Comparison of ENCODE assay signal across 8 mouse cellular contexts in genomic region chr7:122015105-122015504, GRCm38 (mm10). TPM values are rescaled to one million over a fixed set of nuclear protein-coding genes. Genes with fewer than 3 reads are reported as not detected.
DNase-seq lines count a peak whose midpoint lies in the region; ATAC-seq and TF ChIP-seq lines count a peak whose summit lies in the region.

No protein-coding gene starts in this region.

- H3K4me1 ChIP-seq in E14TG2a.4 (replicated peaks; ENCODE audit: low read depth, low read length) = peaks cover 80% of the 10 kb centered on the region
- H3K4me1 ChIP-seq in midbrain, embryonic 11.5 days (ENCODE audit: control insufficient read depth, insufficient read depth, low read length) = peaks cover 21% of the 10 kb centered on the region

- peak; percentile 36; the same call in 1 of the 2 replicates for ATAC-seq in midbrain, embryonic 11.5 days (ENCODE audit: low FRiP score)

- no peaks in the 10 kb centered on the region for H3K27me3 ChIP-seq in E14TG2a.4 (ENCODE audit: insufficient read depth, low read length)
- no peaks in the 10 kb centered on the region for H3K27me3 ChIP-seq in midbrain, embryonic 11.5 days (ENCODE audit: control insufficient read depth, insufficient read depth, low read length)

- no peak overlapping the region for H3K9ac ChIP-seq in midbrain, embryonic 11.5 days (ENCODE audit: low read length)

- H3K4me2 ChIP-seq in midbrain, embryonic 11.5 days = no peak overlapping the region

- H3K36me3 ChIP-seq in E14TG2a.4 (ENCODE audit: insufficient read depth, low read length) = peaks cover 63% of the 10 kb centered on the region
- H3K36me3 ChIP-seq in midbrain, embryonic 11.5 days (ENCODE audit: control insufficient read depth, insufficient read depth, low read length) = peaks cover 3% of the 10 kb centered on the region; the same call in 1 of the 2 replicates

- TF ChIP-seq CTCF in E14TG2a.4 (conservative IDR thresholded peaks at IDR 0.05; ENCODE audit: low read length) = no peak

- 63% methylated on average over 8 of the region's 8 CpGs for WGBS in midbrain, embryonic 11.5 days

- H3K27ac ChIP-seq in midbrain, embryonic 11.5 days (ENCODE audit: low read depth, low read length) = peak overlapping the region; percentile 57

- no peaks in the 10 kb centered on the region for H3K9me3 ChIP-seq in E14TG2a.4 (ENCODE audit: low read length)
- H3K9me3 ChIP-seq in midbrain, embryonic 11.5 days (ENCODE audit: control insufficient read depth, low read length) = no peaks in the 10 kb centered on the region

- H3K4me3 ChIP-seq in E14TG2a.4 (replicated peaks; ENCODE audit: low read length) = peak overlapping the region; percentile 52
- no peak overlapping the region for H3K4me3 ChIP-seq in midbrain, embryonic 11.5 days (ENCODE audit: low read depth, low read length)

- DNase-seq in adrenal gland, adult (ENCODE audit: inconsistent age in 2 of 2, low spot score in 1 of 2) = peak; percentile 64 to 84
- DNase-seq in heart, adult 18-20 months = peak; percentile 63
- peak; percentile 51 for DNase-seq in kidney, adult 9 months
- no peak for DNase-seq in midbrain, embryonic 11.5 days (ENCODE audit: low spot score, missing footprints)
- no peak for DNase-seq in right cerebral cortex, adult 18-20 months
- no peak for DNase-seq in thymus, postnatal 0 days (ENCODE audit: low spot score)
- no peak for DNase-seq in thymus, adult 18-20 months

RNA-seq across cellular contexts. Expression of gene Gga2, which starts 5.9 kb away (rescaled TPM):
- total RNA-seq in heart, adult 18-20 months (2021) = 10 to 100 TPM; 36.1 to 36.3 TPM
- 54.1 and 55.7 TPM in 2 replicates for polyA plus RNA-seq in midbrain, embryonic 11.5 days (2014; fragmentation: Nextera tagmentation; extraction: Ambion mirVana)
- 27.0 and 27.9 TPM in 2 replicates for polyA plus RNA-seq in thymus, postnatal 0 days (2015; fragmentation: Nextera tagmentation; extraction: Ambion mirVana)

RNA-seq across cellular contexts. Expression of gene Cog7, which starts 33.6 kb away (rescaled TPM):
- total RNA-seq in heart, adult 18-20 months (2021) = 10 to 100 TPM; 17.3 to 19.3 TPM
- 14.5 and 19.1 TPM in 2 replicates for polyA plus RNA-seq in midbrain, embryonic 11.5 days (2014; fragmentation: Nextera tagmentation; extraction: Ambion mirVana)
- polyA plus RNA-seq in thymus, postnatal 0 days (2015; fragmentation: Nextera tagmentation; extraction: Ambion mirVana) = 5.5 and 10.9 TPM in 2 replicates

RNA-seq across cellular contexts. Expression of gene Ubfd1, which starts 51.9 kb away (rescaled TPM):
- total RNA-seq in heart, adult 18-20 months (2021) = 10 to 100 TPM; 36.1 to 41.1 TPM
- 94.1 and 94.6 TPM in 2 replicates for polyA plus RNA-seq in midbrain, embryonic 11.5 days (2014; fragmentation: Nextera tagmentation; extraction: Ambion mirVana)
- 37.5 and 39.5 TPM in 2 replicates for polyA plus RNA-seq in thymus, postnatal 0 days (2015; fragmentation: Nextera tagmentation; extraction: Ambion mirVana)

RNA-seq across cellular contexts. Expression of gene Ears2, which starts 52.0 kb away (rescaled TPM):
- total RNA-seq in heart, adult 18-20 months (2021) = 10 to 100 TPM; 12.3 to 13.4 TPM
- polyA plus RNA-seq in midbrain, embryonic 11.5 days (2014; fragmentation: Nextera tagmentation; extraction: Ambion mirVana) = 13.4 and 16.3 TPM in 2 replicates
- 8.9 and 9.2 TPM in 2 replicates for polyA plus RNA-seq in thymus, postnatal 0 days (2015; fragmentation: Nextera tagmentation; extraction: Ambion mirVana)

Comparison
In these comparisons a context has a peak if more than half of its experiments do, and no peak if none do; other contexts are left out.
1. DNase-seq: peak in adrenal gland, adult (2 of 2), heart, adult 18-20 months (2 of 2) and kidney, adult 9 months (single experiment); none in midbrain, embryonic 11.5 days (single experiment), right cerebral cortex, adult 18-20 months (single experiment), thymus, postnatal 0 days (single experiment) and thymus, adult 18-20 months (0 of 2).